Mouse (Mus musculus) neural tube, embryonic 11.5 days (tissue): ENCODE results near the gene Rac2. TPM values are rescaled to one million over a fixed set of nuclear protein-coding genes. Genes with fewer than 3 reads are reported as not detected.

Experiments used
- ATAC-seq: fragments of 200-750 bp; cut with Nextera tagmentation; 2 replicates; pipeline ENCODE4 v1.8.0; 2017; ENCODE audit warnings: moderate number of reproducible peaks, mild to moderate bottlenecking, moderate TSS enrichment, moderate library complexity; ENCODE audit not compliant: insufficient read depth, low FRiP score, low TSS enrichment
- DNase-seq: peaks from one replicate; pipeline ENCODE4 v3.0.0-alpha.2; 2015; ENCODE audit warnings: low spot score
- H3K27ac ChIP-seq: fragments of 300-500 bp; sonication (generic); 2 replicates; pipeline ENCODE4 v1.5.1; 2014; ENCODE audit warnings: low read depth, mild to moderate bottlenecking, low read length
- H3K27me3 ChIP-seq: fragments of 300-500 bp; sonication (generic); 2 replicates; pipeline ENCODE4 v1.6.1; 2014; ENCODE audit warnings: mild to moderate bottlenecking, low read length, mixed read lengths; ENCODE audit not compliant: control insufficient read depth, insufficient read depth
- H3K36me3 ChIP-seq: fragments of 300-500 bp; sonication (generic); 2 replicates; pipeline ENCODE4 v1.6.1; 2014; ENCODE audit warnings: mild to moderate bottlenecking, low read length, moderate library complexity, mixed read lengths; ENCODE audit not compliant: control insufficient read depth, insufficient read depth
- H3K4me1 ChIP-seq: fragments of 300-500 bp; sonication (generic); 2 replicates; pipeline ENCODE4 v1.6.1; 2014; ENCODE audit warnings: low read length, mixed read lengths; ENCODE audit not compliant: control insufficient read depth, insufficient read depth
- H3K4me2 ChIP-seq: fragments of 300-500 bp; sonication (generic); 2 replicates; pipeline ENCODE4 v1.6.1; 2014; ENCODE audit warnings: low read depth, mild to moderate bottlenecking, moderate library complexity
- H3K4me3 ChIP-seq: fragments of 300-500 bp; sonication (generic); 2 replicates; pipeline ENCODE4 v1.5.1; 2014; ENCODE audit warnings: low read depth, low read length
- H3K9ac ChIP-seq: fragments of 300-500 bp; sonication (generic); 2 replicates; pipeline ENCODE4 v1.6.1; 2014; ENCODE audit warnings: mild to moderate bottlenecking, low read length
- H3K9me3 ChIP-seq: fragments of 300-500 bp; sonication (generic); 2 replicates; pipeline ENCODE4 v1.6.1; 2016; ENCODE audit warnings: low read length; ENCODE audit not compliant: control insufficient read depth
- WGBS: fragments of 180-500 bp; shearing (Covaris S2); extraction: QIAGEN DNeasy Blood & Tissue Kit; methylation state at CpG from one replicate; pipeline ENCODE4 v1.1.7; 2014; 5-methylcytosine and 5-hydroxymethylcytosine counted together
- polyA plus RNA-seq: library from polyadenylated mRNA; unstranded; fragments of >200 nt; fragmentation: Nextera tagmentation; extraction: Ambion mirVana; gene quantifications from 2 replicates; pipeline ENCODE4 v1.2.1, GENCODE M21; 2014

The Rac2 gene
- 8.0 and 8.5 TPM in 2 replicates for polyA plus RNA-seq

DNA sequence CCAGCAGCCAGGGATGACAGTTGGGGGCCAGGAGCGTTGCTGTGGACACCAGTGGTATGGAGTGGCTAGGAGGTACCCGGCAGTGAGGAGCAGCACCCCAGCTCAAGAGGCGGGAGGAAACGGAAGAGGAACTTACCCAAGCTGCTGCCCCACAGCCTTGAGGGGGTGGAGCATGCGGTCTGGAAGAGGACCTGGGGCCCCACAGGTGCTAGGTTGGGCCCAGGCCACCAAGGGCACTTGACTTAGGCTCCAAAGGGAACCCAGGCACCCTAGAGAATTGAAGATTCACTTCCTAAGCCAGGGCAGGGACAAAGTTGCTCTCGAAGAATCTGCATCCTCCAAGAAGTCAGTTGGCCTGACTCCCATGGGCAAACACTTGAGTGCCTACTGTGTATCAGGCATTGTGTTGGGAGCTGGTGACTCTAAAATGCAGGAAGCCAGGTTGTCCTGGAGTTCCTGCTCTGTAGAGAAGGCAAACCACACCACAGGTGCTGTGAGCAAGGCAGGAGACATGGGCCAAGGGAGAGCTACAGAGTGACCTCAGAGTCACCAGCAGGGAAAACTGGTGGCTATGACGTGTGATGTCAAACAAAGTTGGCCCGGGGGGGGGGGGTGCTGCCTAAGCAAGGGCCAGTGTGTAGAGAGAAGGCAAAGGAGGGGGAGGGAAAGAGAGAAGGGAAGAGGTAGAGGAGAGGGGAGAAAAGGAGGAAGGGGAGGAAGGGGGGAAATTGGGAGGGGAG is at the start of gene Rac2:
Gene Rac2 (minus strand): TSS at position 126 of the 740 bp plus-strand sequence.
- Histone ChIP-seq H3K36me3 (no peaks in the 10 kb centered on the region), H3K4me1 (no peaks in the 10 kb centered on the region), H3K27me3 (no peaks in the 10 kb centered on the region), H3K4me2 (no peak within 1 kb of the TSS), H3K27ac (no peak within 1 kb of the TSS), H3K4me3 (no peak within 1 kb of the TSS), H3K9me3 (no peaks in the 10 kb centered on the region), H3K9ac (no peak within 1 kb of the TSS; the same call in 1 of the 2 replicates)
- ATAC-seq (no peak), DNase-seq (no peak)
- 82% methylated on average over 8 of the region's 8 CpGs for WGBS

DNA sequence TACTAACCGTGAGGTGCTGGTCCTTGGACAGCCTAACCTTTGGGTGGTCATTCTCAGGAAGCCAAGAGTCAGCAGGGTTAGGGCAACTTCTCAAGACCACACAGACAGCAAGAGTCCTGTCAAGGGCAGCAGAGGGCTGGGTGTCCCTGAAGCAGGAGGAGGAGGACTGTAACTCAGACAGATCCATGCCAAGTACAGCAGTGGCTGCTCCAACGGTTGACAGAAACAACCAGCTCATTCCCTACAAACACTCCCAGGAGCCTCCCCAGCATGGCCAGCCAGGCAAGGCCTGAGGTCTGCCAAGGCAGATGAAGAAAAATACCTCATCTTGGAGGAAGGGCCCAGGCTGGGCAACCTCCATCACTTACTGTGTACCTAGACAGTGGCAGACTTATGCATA is 44.4 kb upstream of the Rac2 start:
- ATAC-seq, result no peak
- Histone ChIP-seq H3K4me2 (no peak overlapping the region), H3K4me3 (no peak overlapping the region), H3K4me1 (no peaks in the 10 kb centered on the region), H3K27me3 (no peaks in the 10 kb centered on the region), H3K9me3 (no peaks in the 10 kb centered on the region), H3K36me3 (no peaks in the 10 kb centered on the region), H3K27ac (no peak overlapping the region), H3K9ac (no peak overlapping the region)
- 85% methylated on average over 2 of the region's 2 CpGs for WGBS
- no peak for DNase-seq

DNA sequence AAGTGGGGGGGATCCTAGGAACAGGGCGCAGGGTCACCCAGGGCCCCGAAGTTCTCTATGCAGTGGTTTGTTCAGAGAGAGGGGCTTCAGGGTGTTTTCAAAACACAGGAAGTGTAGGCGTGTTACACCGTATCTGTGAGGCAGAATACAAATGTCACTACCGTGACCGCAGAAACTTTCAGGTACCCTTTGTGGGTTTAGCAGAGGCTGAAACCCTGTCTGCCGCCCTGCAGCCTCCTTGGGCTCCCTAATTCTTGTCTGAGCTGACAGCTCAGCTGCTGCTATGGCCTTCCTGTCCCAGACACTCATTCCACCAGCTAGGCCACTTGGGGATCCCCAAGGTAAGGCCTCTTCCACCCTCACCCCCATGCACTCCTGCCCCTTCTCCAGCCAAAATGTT is 42.0 kb upstream of the Rac2 start:
- DNase-seq (no peak), ATAC-seq (no peak)
- Histone ChIP-seq H3K4me1 (0 out of 2 replicates have a peak, but pooled peaks cover 5% of the 10 kb centered on the region), H3K4me3 (no peak overlapping the region), H3K27ac (no peak overlapping the region), H3K36me3 (no peaks in the 10 kb centered on the region), H3K9me3 (no peaks in the 10 kb centered on the region), H3K4me2 (no peak overlapping the region), H3K9ac (no peak overlapping the region), H3K27me3 (no peaks in the 10 kb centered on the region)
- 90% methylated on average over 7 of the region's 7 CpGs for WGBS

DNA sequence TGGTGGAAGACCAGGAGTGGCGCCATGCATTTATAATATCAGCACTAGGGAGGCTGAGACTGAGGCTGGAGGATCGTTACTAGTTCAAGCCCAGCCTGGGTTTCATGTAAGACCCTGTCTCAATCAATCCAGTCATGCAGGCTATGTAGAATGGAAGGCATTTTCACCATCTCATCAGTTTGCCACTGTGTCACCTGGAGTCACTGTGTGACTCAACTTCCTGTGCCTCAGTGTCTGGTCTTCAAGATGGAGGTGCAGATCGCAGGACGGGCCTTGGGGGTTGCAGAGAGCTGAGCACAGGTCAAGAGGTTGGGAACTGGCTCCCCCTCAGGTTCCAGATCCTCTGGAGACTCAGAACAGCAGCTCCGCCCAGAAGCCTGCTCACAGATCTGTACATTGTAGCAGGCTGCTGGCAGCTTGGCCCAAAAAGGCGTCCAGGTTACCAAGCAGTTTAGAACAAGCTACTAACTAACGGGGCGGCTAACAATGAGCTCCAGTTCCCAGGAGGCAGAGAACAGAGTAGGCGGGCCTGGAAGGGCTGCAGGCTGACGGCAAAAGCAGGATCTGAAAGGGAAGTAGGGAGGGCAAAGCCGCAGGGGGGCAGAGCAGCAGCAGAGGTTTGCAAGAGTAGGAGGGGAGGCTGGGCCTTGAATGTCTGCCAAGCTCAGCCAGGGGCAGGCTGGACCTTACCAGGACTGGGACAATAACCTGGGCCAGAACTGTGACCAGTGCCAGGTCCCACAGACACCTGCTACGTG is 38.3 kb upstream of the Rac2 start:
- Histone ChIP-seq H3K27ac (no peak overlapping the region), H3K27me3 (no peaks in the 10 kb centered on the region), H3K36me3 (no peaks in the 10 kb centered on the region), H3K9me3 (no peaks in the 10 kb centered on the region), H3K4me2 (no peak overlapping the region), H3K9ac (no peak overlapping the region), H3K4me3 (no peak overlapping the region), H3K4me1 (0 out of 2 replicates have a peak, but pooled peaks cover 5% of the 10 kb centered on the region)
- ATAC-seq (no peak), DNase-seq (no peak)
- 43% methylated on average over 12 of the region's 12 CpGs for WGBS

DNA sequence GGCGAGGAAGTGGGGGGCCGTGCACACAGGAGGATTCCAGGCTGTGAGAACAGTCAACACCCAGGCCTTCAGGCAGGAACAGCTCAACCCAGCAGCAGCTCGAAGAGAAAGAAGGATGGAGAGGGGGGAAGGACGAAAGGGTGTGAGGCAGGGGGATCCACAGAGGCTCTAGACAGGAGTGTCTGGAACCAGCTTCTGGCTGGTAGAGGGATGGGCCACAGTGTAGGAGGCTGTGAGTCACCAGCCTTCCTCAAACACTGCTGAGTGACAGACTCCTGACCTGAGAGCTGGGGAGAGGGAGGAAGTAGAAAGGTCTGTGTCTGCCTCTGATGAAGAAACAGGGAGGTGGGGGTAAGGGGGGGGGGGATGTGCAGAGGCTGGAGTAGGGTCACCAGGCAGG is 34.9 kb upstream of the Rac2 start:
- no peaks in the 10 kb centered on the region for H3K27me3 ChIP-seq
- H3K36me3 ChIP-seq, result no peaks in the 10 kb centered on the region
- ATAC-seq (no peak), DNase-seq (no peak)
- no peak overlapping the region for H3K4me2 ChIP-seq
- no peak overlapping the region for H3K4me3 ChIP-seq
- H3K9me3 ChIP-seq, result no peaks in the 10 kb centered on the region
- H3K9ac ChIP-seq, result no peak overlapping the region
- WGBS, result 66% methylated on average over 4 of the region's 4 CpGs
- 0 out of 2 replicates have a peak, but pooled peaks cover 5% of the 10 kb centered on the region for H3K4me1 ChIP-seq
- H3K27ac ChIP-seq, result no peak overlapping the region

DNA sequence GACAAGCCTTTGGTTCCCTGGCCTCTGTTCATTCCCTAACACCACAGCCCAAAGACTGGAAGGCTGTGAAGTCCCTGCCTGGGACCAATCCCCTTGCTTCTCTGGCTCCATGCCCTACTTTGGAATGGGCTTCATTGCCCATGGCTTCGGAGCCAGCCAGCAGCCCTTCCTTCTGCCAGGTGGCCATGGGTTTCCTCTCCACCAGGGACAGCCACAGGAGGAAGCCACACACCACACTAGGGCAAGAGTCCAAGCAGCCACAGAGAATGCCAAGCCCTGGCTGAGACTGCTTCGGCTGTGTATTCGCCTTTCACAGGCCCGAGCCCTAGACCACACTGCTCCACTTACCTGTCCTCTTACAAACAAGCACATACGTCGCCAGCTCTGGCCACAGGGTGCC is 33.5 kb upstream of the Rac2 start:
- no peak for DNase-seq

DNA sequence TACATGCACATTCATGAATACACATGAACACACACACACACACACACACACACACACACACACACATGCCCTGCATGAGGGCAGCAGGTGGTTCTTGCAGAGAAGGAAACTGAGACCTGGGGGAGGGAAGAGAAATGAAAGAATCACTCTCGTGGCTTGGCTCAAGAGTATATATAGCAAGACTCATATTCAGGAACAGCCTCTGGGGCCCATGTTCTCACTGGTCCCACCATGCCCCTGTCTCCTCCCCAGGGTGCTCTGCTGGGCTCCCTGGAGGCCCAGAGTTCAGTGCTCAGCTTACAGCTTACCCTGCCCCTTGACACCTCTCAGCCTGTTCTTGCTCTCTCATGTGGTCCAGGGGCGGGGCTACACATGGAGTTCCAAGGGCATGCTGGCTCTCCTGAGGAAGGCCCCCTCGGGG is 32.8 kb upstream of the Rac2 start:
- Histone ChIP-seq H3K4me1 (no peaks in the 10 kb centered on the region), H3K36me3 (no peaks in the 10 kb centered on the region), H3K4me2 (no peak overlapping the region), H3K27me3 (no peaks in the 10 kb centered on the region), H3K9ac (no peak overlapping the region), H3K9me3 (no peaks in the 10 kb centered on the region), H3K27ac (no peak overlapping the region), H3K4me3 (no peak overlapping the region)
- DNase-seq (no peak), ATAC-seq (no peak)
- 60% methylated on average over 3 of the region's 3 CpGs for WGBS

More for the DNA sequence above, 33.5 kb upstream of the Rac2 start:
- H3K4me2 ChIP-seq, result no peak overlapping the region
- no peak overlapping the region for H3K27ac ChIP-seq
- no peaks in the 10 kb centered on the region for H3K36me3 ChIP-seq
- no peak for ATAC-seq
- no peak overlapping the region for H3K9ac ChIP-seq
- no peaks in the 10 kb centered on the region for H3K27me3 ChIP-seq
- H3K4me3 ChIP-seq, result no peak overlapping the region
- no peaks in the 10 kb centered on the region for H3K9me3 ChIP-seq
- WGBS, result 82% methylated on average over 6 of the region's 6 CpGs
- H3K4me1 ChIP-seq, result 0 out of 2 replicates have a peak, but pooled peaks cover 3% of the 10 kb centered on the region

DNA sequence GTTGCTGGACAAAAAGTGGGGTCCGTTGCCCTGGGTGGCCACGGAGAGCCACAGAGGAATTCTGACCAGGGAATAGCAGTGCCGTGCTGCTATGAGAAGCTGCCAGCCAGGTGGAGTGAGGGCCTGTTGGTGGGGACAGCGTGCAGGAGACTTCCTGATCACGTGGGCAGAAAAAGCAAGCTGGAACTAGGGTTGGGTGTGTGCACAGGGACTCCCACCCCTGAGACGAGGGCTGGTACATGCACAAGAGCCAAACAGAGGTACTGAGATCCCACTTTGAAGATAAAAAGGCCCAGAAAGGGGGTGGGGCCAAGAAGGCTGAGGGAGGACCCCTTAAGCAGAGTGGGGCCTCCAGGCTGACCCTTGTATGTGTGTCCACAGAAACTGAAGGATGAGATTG is 31.7 kb upstream of the Rac2 start:
- Histone ChIP-seq H3K4me2 (no peak overlapping the region), H3K36me3 (no peaks in the 10 kb centered on the region), H3K4me1 (no peaks in the 10 kb centered on the region), H3K4me3 (no peak overlapping the region), H3K27ac (no peak overlapping the region), H3K9me3 (no peaks in the 10 kb centered on the region), H3K27me3 (no peaks in the 10 kb centered on the region), H3K9ac (no peak overlapping the region)
- WGBS, result 81% methylated on average over 6 of the region's 6 CpGs
- ATAC-seq, result no peak
- DNase-seq, result no peak

DNA sequence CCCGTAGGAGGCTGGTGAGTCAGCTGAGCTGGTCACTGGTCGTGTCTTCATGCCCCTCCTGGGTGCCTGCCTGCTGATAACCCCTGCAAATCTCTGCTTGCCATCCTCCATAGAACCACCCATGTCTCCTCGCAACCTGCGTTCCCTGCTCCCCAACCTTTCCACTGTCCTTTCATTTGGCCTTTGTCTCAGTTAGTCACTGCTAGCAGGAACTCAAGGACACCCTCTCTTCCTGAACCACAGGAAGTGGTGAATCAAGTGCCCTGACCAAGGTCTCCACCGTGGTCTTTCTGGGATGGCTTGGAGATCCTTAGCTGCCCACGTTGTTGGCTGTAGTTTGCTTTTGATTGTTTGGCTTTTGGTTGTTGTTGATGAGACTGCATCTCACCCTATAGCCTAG is 28.6 kb upstream of the Rac2 start:
- no peak overlapping the region for H3K4me2 ChIP-seq
- WGBS, result 81% methylated on average over 6 of the region's 6 CpGs
- H3K9me3 ChIP-seq, result no peaks in the 10 kb centered on the region
- H3K4me1 ChIP-seq, result no peaks in the 10 kb centered on the region
- no peak overlapping the region for H3K27ac ChIP-seq
- no peaks in the 10 kb centered on the region for H3K27me3 ChIP-seq
- no peak overlapping the region for H3K4me3 ChIP-seq
- H3K9ac ChIP-seq, result no peak overlapping the region
- H3K36me3 ChIP-seq, result no peaks in the 10 kb centered on the region
- DNase-seq (no peak), ATAC-seq (no peak)
